Mouse (Mus musculus) spleen, adult 2 months (tissue): ENCODE data around the gene Atp1b2.

Source experiments
- CTCF ChIP-seq: fragments of 200-500 bp; IDR thresholded peaks from 2 replicates; pipeline ENCODE4 v1.5.1; 2011; ENCODE audit warnings: mild to moderate bottlenecking, inconsistent platforms; ENCODE audit not compliant: insufficient read depth, insufficient read length, insufficient replicate concordance; ENCODE audit errors: extremely low read depth
- POLR2A ChIP-seq: fragments of 200-500 bp; IDR thresholded peaks from 2 replicates; pipeline ENCODE4 v1.6.1; 2011; ENCODE audit warnings: low read depth, low read length, inconsistent platforms

- TF ChIP-seq POLR2A (no peak), CTCF (no peak)
Observed at GRCm38 (mm10) chr11:69653399-69653798, 47.7 kb upstream of the Atp1b2 start.
